Mouse (Mus musculus): ENCODE measurements around the gene Mtg2.

The Mtg2 gene

GRCm38 (mm10) chr2:180107081-180107480 lies 36.7 kb downstream of the Mtg2 start:
- DNase-seq: no peak

- DNase-seq: no peak
These were observed 37.9 kb downstream of the Mtg2 start for GRCm38 (mm10) chr2:180108285-180108684.

GRCm38 (mm10) chr2:180113909-180114890 lies 43.8 kb downstream of the Mtg2 start:
- DNase-seq: peak; percentile 78 to 80

- peak; percentile 62 to 68 for DNase-seq
These were observed 44.9 kb downstream of the Mtg2 start for GRCm38 (mm10) chr2:180115279-180115678.

- DNase-seq: no peak
These were observed 45.7 kb downstream of the Mtg2 start for GRCm38 (mm10) chr2:180116081-180116493.

GRCm38 (mm10) chr2:180116741-180117484 lies 46.5 kb downstream of the Mtg2 start:
- peak in 1 of 2 experiments; percentile 55 for DNase-seq

- peak in 1 of 2 experiments; percentile 46 for DNase-seq
These were observed 47.3 kb downstream of the Mtg2 start for GRCm38 (mm10) chr2:180117485-180118194.

- DNase-seq: peak; percentile 100
These were observed 48.5 kb downstream of the Mtg2 start, which contains the start of gene Osbpl2 for GRCm38 (mm10) chr2:180118661-180119438. Gene Osbpl2 (plus strand): TSS chr2:180119306.

- no peak for DNase-seq
These were observed 49.3 kb downstream of the Mtg2 start for GRCm38 (mm10) chr2:180119439-180120291.

GRCm38 (mm10) chr2:180120292-180120761 lies 49.9 kb downstream of the Mtg2 start:
- DNase-seq: no peak

- DNase-seq: no peak
These were observed 53.8 kb downstream of the Mtg2 start for GRCm38 (mm10) chr2:180124192-180124591.

GRCm38 (mm10) chr2:180126195-180126594 lies 55.8 kb downstream of the Mtg2 start:
- peak; percentile 28 to 37 for DNase-seq

GRCm38 (mm10) chr2:180127675-180128074 lies 57.3 kb downstream of the Mtg2 start:
- no peak for DNase-seq

GRCm38 (mm10) chr2:180133231-180133630 lies 62.8 kb downstream of the Mtg2 start:
- no peak for DNase-seq

- DNase-seq: no peak
These were observed 63.5 kb downstream of the Mtg2 start for GRCm38 (mm10) chr2:180133911-180134310.

GRCm38 (mm10) chr2:180135414-180135813 lies 65.0 kb downstream of the Mtg2 start:
- DNase-seq: no peak
